Mouse (Mus musculus) midbrain, embryonic 12.5 days (tissue): Measurements from ENCODE around the gene Fndc9. TPM values are rescaled to one million over a fixed set of nuclear protein-coding genes. Genes with fewer than 3 reads are reported as not detected.

Source experiments
- ATAC-seq: fragments of 200-750 bp; cut with Nextera tagmentation; 2 replicates; pipeline ENCODE4 v1.8.0; 2017; ENCODE audit warnings: low read depth, moderate TSS enrichment, moderate library complexity; ENCODE audit not compliant: low FRiP score
- H3K27ac ChIP-seq: fragments of 300-500 bp; sonication (generic); replicated peaks from 2 replicates; pipeline ENCODE4 v1.5.1; 2016; ENCODE audit warnings: mild to moderate bottlenecking
- H3K27me3 ChIP-seq: fragments of 300-500 bp; sonication (generic); 2 replicates; pipeline ENCODE4 v1.6.1; 2016; ENCODE audit warnings: mild to moderate bottlenecking
- H3K36me3 ChIP-seq: fragments of 300-500 bp; sonication (generic); 2 replicates; pipeline ENCODE4 v1.6.1; 2016
- H3K4me1 ChIP-seq: fragments of 300-500 bp; sonication (generic); 2 replicates; pipeline ENCODE4 v1.6.1; 2016
- H3K4me2 ChIP-seq: fragments of 300-500 bp; sonication (generic); replicated peaks from 2 replicates; pipeline ENCODE4 v1.6.1; 2016; ENCODE audit warnings: mild to moderate bottlenecking, moderate library complexity
- H3K4me3 ChIP-seq: fragments of 300-500 bp; sonication (generic); 2 replicates; pipeline ENCODE4 v1.5.1; 2016; ENCODE audit warnings: mild to moderate bottlenecking
- H3K9ac ChIP-seq: fragments of 300-500 bp; sonication (generic); replicated peaks from 2 replicates; pipeline ENCODE4 v1.6.1; 2016; ENCODE audit warnings: mild to moderate bottlenecking, moderate library complexity
- H3K9me3 ChIP-seq: fragments of 300-500 bp; sonication (generic); 2 replicates; pipeline ENCODE4 v1.6.1; 2016; ENCODE audit warnings: mild to moderate bottlenecking
- WGBS: fragments of 180-500 bp; shearing (Covaris S2); methylation state at CpG from one replicate; pipeline ENCODE4 v1.1.7; 2016; 5-methylcytosine and 5-hydroxymethylcytosine counted together
- polyA plus RNA-seq: library from polyadenylated mRNA; unstranded; fragments of >200 nt; fragmentation: Nextera tagmentation; extraction: Ambion mirVana; gene quantifications from 2 replicates; pipeline ENCODE4 v1.2.1, GENCODE M21; 2016

The Fndc9 gene
- polyA plus RNA-seq, 1 experiment from 2014 or later = 2.2 TPM

DNA sequence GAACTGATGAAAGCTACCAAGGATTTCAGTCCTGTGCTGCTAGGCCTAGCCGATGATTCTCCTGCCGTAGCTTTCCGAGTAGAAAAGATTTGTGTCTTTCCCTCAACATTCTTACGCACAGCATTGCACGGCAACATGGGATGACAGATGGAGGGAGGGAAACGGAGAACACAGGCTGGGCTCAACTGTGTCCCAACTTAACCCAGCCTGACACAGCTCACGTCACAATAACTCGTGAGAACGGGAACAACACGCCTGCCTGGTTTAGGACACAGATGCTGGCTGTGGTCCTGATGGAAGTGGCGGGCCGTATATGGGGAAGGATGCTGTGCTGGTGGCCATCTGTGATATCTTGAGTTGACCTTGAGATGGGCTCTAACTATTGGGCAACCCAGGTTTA lies 43.4 kb downstream of the Fndc9 start:
- Histone ChIP-seq H3K27ac (no peak overlapping the region), H3K36me3 (peaks cover 76% of the 10 kb centered on the region), H3K9me3 (no peaks in the 10 kb centered on the region), H3K9ac (no peak overlapping the region), H3K27me3 (no peaks in the 10 kb centered on the region), H3K4me1 (no peaks in the 10 kb centered on the region; the same call in 1 of the 2 replicates), H3K4me3 (no peak overlapping the region), H3K4me2 (no peak overlapping the region)
- ATAC-seq = no peak
- 88% methylated on average over 12 of the region's 12 CpGs for WGBS

DNA sequence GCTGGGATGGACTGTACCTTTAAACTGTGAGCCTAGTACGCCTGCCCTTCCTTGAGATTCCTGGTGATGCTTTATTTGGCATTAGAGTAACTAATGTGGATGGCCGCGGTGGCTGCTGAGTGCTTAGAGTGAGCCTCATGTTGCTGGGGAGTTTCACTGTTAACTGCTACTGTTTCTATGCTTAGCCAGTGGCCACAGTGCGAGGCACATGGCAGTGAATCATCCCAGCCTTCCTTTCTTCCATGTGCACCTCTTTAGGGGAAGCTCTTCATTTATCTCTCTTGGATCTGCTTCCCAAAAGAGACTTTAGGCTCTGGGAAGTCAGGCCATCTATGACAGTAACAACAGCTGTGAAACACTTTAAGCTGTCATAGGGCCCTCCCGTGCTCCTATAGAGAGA lies 47.3 kb downstream of the Fndc9 start:
- H3K27me3 ChIP-seq = no peaks in the 10 kb centered on the region
- no peaks in the 10 kb centered on the region for H3K9me3 ChIP-seq
- H3K4me1 ChIP-seq = no peaks in the 10 kb centered on the region
- peaks cover 66% of the 10 kb centered on the region for H3K36me3 ChIP-seq
- no peak overlapping the region for H3K27ac ChIP-seq
- H3K4me3 ChIP-seq = no peak overlapping the region
- H3K4me2 ChIP-seq = no peak overlapping the region
- H3K9ac ChIP-seq = no peak overlapping the region
- ATAC-seq = no peak
- WGBS = 94% methylated on average over 5 of the region's 5 CpGs

DNA sequence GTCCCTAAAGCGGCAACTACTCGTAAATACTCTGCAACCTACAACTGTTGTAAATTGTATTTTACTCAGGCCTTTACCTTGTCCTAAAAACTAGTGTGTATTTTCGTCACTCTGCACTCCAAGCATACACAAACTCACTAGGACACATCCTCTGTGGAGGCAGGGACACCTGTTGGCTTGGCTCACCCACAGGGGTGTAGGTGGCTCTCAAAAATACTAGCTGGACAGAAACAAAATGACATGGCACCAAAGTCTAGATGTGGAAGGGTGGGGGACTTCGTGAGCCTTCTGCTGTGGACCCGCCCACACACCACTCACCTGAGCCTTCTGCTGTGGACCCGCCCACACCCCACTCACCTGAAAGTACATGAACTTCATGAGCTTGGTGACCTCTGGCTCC lies 48.5 kb downstream of the Fndc9 start:
- no peak for ATAC-seq
- H3K9ac ChIP-seq = no peak overlapping the region
- H3K36me3 ChIP-seq = peaks cover 66% of the 10 kb centered on the region
- H3K4me3 ChIP-seq = no peak overlapping the region
- no peaks in the 10 kb centered on the region for H3K9me3 ChIP-seq
- H3K27me3 ChIP-seq = no peaks in the 10 kb centered on the region
- 94% methylated on average over 6 of the region's 6 CpGs for WGBS
- H3K4me1 ChIP-seq = no peaks in the 10 kb centered on the region
- no peak overlapping the region for H3K4me2 ChIP-seq
- H3K27ac ChIP-seq = no peak overlapping the region

DNA sequence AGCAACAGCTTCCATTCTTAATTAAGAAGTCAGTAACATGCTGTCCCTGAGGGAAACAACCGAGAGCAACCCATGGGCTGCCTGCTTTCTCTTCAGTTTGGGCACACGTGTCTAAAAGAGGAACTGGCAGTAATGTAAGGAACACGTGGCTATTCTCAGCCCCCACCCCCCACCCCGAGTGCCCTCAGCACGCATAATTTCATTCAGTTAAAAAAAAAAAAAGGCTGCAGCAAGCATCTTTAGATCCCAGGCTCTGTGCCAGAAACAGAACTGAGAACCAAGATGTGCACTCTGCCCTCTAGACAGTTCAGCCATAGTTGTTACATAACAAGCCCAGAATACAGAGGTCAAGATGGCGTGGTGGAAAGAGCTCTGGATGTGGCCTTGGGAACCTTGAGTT lies 51.5 kb downstream of the Fndc9 start:
- Histone ChIP-seq H3K27ac (no peak overlapping the region), H3K9me3 (no peaks in the 10 kb centered on the region), H3K4me1 (peaks cover 8% of the 10 kb centered on the region; the same call in 1 of the 2 replicates), H3K4me3 (no peak overlapping the region), H3K9ac (no peak overlapping the region), H3K36me3 (peaks cover 54% of the 10 kb centered on the region), H3K4me2 (no peak overlapping the region), H3K27me3 (no peaks in the 10 kb centered on the region)
- ATAC-seq = no peak
- whole genome bisulfite sequencing = 58% methylated on average over 6 of the region's 6 CpGs

DNA sequence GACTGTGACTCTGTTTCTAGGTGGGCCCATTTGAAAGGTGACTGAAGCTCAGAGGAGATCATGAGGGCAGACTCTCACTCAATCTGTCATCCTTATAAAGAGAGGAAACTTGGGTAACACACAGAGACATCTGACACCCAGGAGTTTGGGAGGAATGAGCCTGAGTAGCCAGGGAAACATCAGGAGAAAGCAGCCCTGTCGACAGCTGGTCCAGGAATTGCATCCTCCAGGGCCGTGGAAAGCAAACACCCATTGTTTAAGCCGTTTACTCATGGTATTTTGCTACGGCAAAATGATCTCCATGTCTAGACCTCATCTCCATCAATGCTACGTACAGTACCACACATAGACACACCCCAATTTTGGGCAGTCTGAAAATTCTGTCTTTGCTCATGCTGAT lies 52.8 kb downstream of the Fndc9 start:
- H3K4me2 ChIP-seq = no peak overlapping the region
- H3K27me3 ChIP-seq = no peaks in the 10 kb centered on the region
- no peaks in the 10 kb centered on the region for H3K9me3 ChIP-seq
- H3K27ac ChIP-seq = no peak overlapping the region
- H3K4me1 ChIP-seq = peaks cover 8% of the 10 kb centered on the region; the same call in 1 of the 2 replicates
- no peak overlapping the region for H3K9ac ChIP-seq
- no peak overlapping the region for H3K4me3 ChIP-seq
- WGBS = 72% methylated on average over 5 of the region's 5 CpGs
- H3K36me3 ChIP-seq = peaks cover 41% of the 10 kb centered on the region
- ATAC-seq = no peak

DNA sequence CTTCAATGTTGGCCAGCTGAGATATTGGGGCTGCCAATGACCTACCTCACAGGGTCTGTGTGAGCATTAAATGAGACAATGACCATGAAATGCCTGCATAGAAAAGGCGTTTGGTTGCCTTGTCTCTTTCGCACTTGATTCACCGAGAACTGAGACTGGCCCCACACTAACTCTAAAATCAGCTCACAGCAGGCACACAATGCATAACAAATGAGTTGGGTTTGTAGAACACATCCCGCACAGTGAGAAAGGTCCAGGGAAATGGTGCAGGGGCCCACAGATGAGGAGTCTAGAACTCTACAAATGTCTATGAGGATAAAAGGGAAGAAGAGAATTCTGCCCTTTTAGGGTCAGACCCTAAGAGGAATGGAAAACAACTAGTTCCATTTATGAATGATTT lies 53.7 kb downstream of the Fndc9 start:
- no peak for ATAC-seq
- no peak overlapping the region for H3K4me2 ChIP-seq
- 52% methylated on average over 4 of the region's 4 CpGs for WGBS
- H3K36me3 ChIP-seq = peaks cover 33% of the 10 kb centered on the region
- peaks cover 8% of the 10 kb centered on the region; the same call in 1 of the 2 replicates for H3K4me1 ChIP-seq
- no peaks in the 10 kb centered on the region for H3K27me3 ChIP-seq
- H3K4me3 ChIP-seq = no peak overlapping the region
- no peak overlapping the region for H3K27ac ChIP-seq
- H3K9me3 ChIP-seq = no peaks in the 10 kb centered on the region
- no peak overlapping the region for H3K9ac ChIP-seq

Other genes with a start within 250 kb of the Fndc9 start
- gene Gm12166, start 183.2 kb upstream of the Fndc9 start, polyA plus RNA-seq = 3.7 and 5.0 TPM in 2 replicates
- gene Adam19, start 179.5 kb upstream of the Fndc9 start, polyA plus RNA-seq = 12.5 TPM in 2 replicates
- 1.2 and 1.4 TPM in 2 replicates for gene Nipal4, start 69.0 kb upstream of the Fndc9 start, polyA plus RNA-seq
- 59.1 and 59.5 TPM in 2 replicates for gene Cyfip2, start 77.3 kb downstream of the Fndc9 start, polyA plus RNA-seq
- gene Itk, start 154.0 kb downstream of the Fndc9 start, polyA plus RNA-seq = 0.06 TPM in 1 of 2 replicates, not detected in the other
- gene Fam71b, start 161.0 kb downstream of the Fndc9 start, polyA plus RNA-seq = not detected in 2 replicates
- 89.0 and 90.1 TPM in 2 replicates for gene Med7, start 201.4 kb downstream of the Fndc9 start, polyA plus RNA-seq
- gene Havcr2, start 219.4 kb downstream of the Fndc9 start, polyA plus RNA-seq = 0.13 and 0.18 TPM in 2 replicates